Mouse (Mus musculus) lung, adult 2 months (tissue): ENCODE measurements around the gene Tmbim4. TPM values are rescaled to one million over a fixed set of nuclear protein-coding genes. Genes with fewer than 3 reads are reported as not detected.

Experiments
- DNase-seq: peaks from one replicate; pipeline ENCODE4 v3.0.0; 2022
- H3K4me1 ChIP-seq: fragments of 200-500 bp; 2 replicates; pipeline ENCODE4 v1.6.1; 2011; ENCODE audit warnings: low read length; ENCODE audit not compliant: control insufficient read depth, insufficient read depth
- H3K4me3 ChIP-seq: fragments of 200-500 bp; replicated peaks from 2 replicates; pipeline ENCODE3; 2011; ENCODE audit warnings: low read depth, mild to moderate bottlenecking, control low read depth, low read length; ENCODE audit errors: extremely low read depth
- CTCF ChIP-seq: fragments of 200-500 bp; IDR thresholded peaks from 2 replicates; pipeline ENCODE4 v1.5.1; 2011; ENCODE audit warnings: mild to moderate bottlenecking, low read length, control low read depth; ENCODE audit not compliant: insufficient read depth
- POLR2A ChIP-seq: fragments of 200-500 bp; IDR thresholded peaks from 2 replicates; pipeline ENCODE4 v1.6.1; 2011; ENCODE audit warnings: low read depth, mild to moderate bottlenecking, control low read depth, low read length, borderline replicate concordance; ENCODE audit errors: extremely low read depth
- WGBS: fragments of 180-500 bp; shearing (Covaris S2); methylation state at CpG from one replicate; pipeline ENCODE4 v1.1.7; 2018; 5-methylcytosine and 5-hydroxymethylcytosine counted together
- polyA plus RNA-seq: library from polyadenylated mRNA; depleted of rRNA; stranded (reverse); fragments of >200 nt; gene quantifications from 2 replicates; pipeline ENCODE4 v1.2.3, GENCODE M21; 2012; rRNA removed

Tmbim4 gene
- polyA plus RNA-seq, 1 experiment, result 173 TPM

DNA sequence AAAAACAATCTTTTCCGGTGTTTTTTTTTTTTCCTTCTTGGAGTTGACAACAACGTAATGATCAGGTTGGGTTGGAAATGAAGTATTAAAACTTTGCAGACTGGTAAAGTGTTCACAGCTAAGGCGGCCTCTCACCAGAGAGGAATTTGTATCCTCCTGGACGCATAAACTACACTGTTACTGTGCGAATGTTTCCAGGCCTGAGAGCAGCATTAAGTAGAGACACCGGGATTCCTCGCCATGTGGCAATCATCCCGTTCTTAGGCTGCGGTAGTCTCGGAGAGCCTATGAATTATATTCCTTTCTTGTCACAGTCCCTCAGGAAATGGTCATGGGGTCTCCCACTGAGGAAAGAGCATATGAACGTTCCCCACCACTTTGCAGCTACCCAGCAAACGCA, 66.4 kb downstream of the Tmbim4 start:
- no peaks in the 10 kb centered on the region for H3K4me1 ChIP-seq
- H3K4me3 ChIP-seq, result no peak overlapping the region
- WGBS, result 73% methylated on average over 12 of the region's 12 CpGs
- DNase-seq, result no peak
- TF ChIP-seq CTCF (no peak), POLR2A (no peak)

DNA sequence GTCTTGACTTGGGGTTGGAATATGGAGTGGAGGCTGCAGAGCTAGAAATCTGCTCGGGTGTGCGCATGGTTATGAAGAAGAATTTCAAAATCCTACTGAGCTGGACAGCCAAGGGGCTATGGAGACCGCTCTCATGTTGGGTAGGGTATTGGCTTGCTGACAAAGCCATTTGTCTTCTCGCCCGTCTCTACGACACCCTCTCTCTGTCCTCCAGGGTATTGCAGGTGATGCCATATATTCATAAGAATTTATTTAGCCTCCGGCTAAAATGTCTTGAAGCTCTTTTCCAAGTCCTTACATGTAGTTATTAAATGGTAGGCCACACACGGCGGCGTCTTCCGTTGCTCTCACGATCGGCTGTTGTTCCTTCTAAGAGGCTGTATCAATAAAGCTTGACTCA, 68.6 kb downstream of the Tmbim4 start:
- TF ChIP-seq POLR2A, result no peak
- no peak for TF ChIP-seq CTCF
- Histone ChIP-seq H3K4me3 (no peak overlapping the region), H3K4me1 (no peaks in the 10 kb centered on the region)
- no peak for DNase-seq
- WGBS, result 93% methylated on average over 13 of the region's 13 CpGs

DNA sequence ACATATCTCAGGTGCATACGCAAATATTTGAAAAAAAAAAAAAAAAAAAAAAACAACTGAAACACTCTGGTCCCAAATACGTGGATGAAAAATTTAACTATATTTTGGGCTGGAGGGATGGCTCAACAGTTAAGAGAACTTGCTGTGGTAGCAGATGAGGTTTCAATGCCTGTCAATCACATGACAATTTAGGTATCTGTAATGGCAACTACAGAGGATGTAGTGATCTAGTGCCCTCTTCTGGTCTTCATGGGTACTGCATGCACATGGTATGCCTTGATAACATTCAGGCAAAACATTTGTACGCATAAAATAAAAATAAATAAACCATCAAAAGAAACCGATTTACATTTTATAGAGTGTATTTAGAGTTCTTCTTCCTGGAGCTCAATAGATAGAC, 69.4 kb downstream of the Tmbim4 start:
- Histone ChIP-seq H3K4me3 (no peak overlapping the region), H3K4me1 (no peaks in the 10 kb centered on the region)
- peak; percentile 28 for DNase-seq
- peak; percentile 19; the same call in 1 of the 2 replicates for TF ChIP-seq CTCF
- no peak for TF ChIP-seq POLR2A
- 64% methylated on average over 4 of the region's 4 CpGs for WGBS

DNA sequence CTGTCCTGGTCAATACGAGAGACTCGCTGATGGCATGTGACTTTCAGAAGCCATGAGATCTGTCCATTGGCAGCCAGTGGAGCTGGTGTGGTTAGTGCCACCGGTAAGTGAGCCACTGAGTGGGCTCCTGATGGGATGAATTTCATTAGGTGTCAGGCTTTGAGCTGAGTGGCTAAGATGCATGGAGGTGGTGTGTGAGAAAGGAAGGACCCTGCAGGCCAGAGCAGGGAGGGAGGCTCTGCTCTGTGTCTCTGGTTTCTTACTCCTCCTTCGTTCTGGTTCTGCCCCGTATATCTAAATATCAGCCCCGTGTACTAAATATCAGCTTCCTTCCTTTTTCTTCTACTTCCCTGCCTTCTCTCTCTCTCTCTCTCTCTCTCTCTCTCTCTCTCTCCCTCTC, 69.9 kb downstream of the Tmbim4 start:
- 46% methylated on average over 6 of the region's 6 CpGs for WGBS
- TF ChIP-seq POLR2A, result no peak
- TF ChIP-seq CTCF, result no peak
- no peak for DNase-seq
- no peak overlapping the region for H3K4me3 ChIP-seq
- no peaks in the 10 kb centered on the region for H3K4me1 ChIP-seq

DNA sequence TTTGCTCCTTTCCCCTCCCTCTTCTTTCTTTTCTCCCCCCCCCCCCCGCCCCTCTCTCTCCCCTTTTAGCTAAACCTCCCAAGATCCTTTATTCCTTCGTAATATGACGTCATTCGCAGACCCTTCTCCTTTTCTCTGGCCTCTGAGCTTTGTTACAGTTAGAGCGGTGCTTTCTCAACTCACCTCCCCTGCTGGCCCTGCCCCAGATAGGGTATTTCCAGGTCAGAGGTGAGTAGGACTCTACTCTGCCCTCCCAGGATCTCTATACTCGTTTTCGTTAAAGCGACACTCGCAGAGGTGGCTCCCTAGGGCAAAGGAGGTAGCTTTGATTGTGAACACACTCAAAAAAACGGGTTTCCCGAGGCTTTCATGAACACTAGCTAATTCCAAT, 70.5 kb downstream of the Tmbim4 start:
- H3K4me1 ChIP-seq, result no peaks in the 10 kb centered on the region
- no peak overlapping the region for H3K4me3 ChIP-seq
- WGBS, result 10% methylated on average over 10 of the region's 11 CpGs
- TF ChIP-seq POLR2A (no peak), CTCF (no peak)
- DNase-seq, result no peak

DNA sequence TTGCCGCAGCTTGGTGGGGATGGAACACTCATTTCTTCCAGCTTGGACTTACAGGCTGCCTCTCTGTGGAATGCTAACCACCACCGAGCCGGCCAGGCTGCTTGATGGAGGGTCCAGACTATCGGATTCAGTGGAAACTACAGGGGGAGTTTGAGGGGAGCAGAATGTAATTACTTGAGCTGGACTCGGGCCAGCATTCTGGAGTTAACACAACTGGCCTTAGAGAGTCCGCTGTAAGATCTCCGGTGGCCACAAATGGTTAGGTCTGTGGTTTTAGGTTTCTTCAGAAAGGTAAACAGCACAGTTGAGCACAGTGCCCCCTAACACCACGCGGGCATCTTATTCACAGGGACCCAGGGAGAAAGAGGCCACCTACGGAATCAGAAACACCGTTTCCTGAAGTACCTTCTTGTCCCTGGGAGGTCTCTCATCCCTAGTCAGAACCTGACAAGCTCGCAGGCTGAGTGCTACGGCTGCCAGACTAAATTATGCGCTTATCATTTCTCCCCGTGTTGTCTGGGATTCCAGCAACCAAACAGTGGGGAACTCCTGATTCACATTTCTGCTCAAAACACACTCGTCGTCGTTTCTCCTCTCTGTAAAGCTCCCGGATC, 71.0 kb downstream of the Tmbim4 start:
- H3K4me1 ChIP-seq, result no peaks in the 10 kb centered on the region
- H3K4me3 ChIP-seq, result no peak overlapping the region
- DNase-seq, result no peak
- TF ChIP-seq POLR2A (no peak), CTCF (no peak)
- 13% methylated on average over 19 of the region's 19 CpGs for WGBS

DNA sequence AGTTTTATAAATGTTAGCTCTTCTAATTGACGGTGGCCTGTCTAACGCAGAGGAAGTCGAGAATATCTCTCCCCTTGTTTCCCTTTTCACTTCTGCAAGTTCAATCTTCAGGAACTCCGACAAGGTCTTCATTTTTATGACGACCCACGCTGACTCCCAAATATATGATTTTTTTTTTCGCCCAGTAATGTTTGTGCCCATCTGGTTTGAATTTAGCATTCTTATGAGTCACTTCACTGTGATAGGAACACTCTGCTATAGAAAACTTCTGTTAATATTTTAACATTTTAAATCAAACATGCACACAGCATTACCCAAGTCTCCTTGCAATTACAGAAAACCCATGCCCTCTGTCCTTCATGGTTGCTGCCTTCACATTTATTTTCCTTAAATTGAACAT, 71.9 kb downstream of the Tmbim4 start:
- WGBS, result 80% methylated on average over 7 of the region's 7 CpGs
- TF ChIP-seq POLR2A (no peak), CTCF (no peak)
- no peak overlapping the region for H3K4me3 ChIP-seq
- H3K4me1 ChIP-seq, result no peaks in the 10 kb centered on the region
- no peak for DNase-seq

Other genes with a start within 250 kb of the Tmbim4 start
- gene Helb, start 88.6 kb upstream of the Tmbim4 start, polyA plus RNA-seq, result 4.6 and 5.8 TPM in 2 replicates
- gene Irak3, start 540 bp downstream of the Tmbim4 start, polyA plus RNA-seq, result 3.7 and 4.3 TPM in 2 replicates
- 3.7 and 6.5 TPM in 2 replicates for gene Llph, start 25.5 kb downstream of the Tmbim4 start, polyA plus RNA-seq